Mouse (Mus musculus) lung, postnatal 36 days (tissue): ENCODE data around the gene Stard13.
A peak's percentile ranks its signal among the peaks of the same experiment; 100 is the strongest.

ENCODE experiments used
- DNase-seq: peaks from one replicate; pipeline ENCODE4 v3.0.0; 2022; ENCODE audit warnings: mixed read lengths

Gene Stard13

DNA sequence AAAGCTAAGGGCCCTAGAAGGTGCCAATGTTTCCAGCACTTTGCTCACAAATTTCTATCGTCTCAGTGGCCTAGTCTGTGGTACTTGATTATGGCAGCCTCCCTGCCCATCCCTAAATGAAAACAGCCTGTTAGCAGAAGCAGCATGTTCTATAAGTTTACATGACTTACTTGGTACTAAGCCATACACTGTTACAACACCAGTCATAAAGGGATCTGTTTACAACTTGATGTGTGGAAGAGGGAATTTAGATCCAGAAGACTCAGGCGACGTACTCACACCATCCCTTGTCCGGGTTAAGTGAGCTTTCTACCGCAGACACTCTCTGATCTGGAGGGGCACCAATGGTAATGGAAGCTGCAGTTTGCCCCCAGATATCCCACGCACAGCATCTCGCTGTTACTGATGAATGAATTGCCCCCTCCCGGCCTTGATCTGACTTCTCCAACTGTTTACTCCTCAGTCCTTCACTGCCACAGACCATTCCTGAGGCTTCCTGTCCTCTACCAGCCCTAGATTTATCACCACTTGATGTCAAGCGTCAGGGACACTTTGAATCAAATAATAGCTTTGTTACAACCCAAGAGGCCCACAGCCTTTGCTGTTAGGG, 53.4 kb downstream of the Stard13 start:
- no peak for DNase-seq

GRCm38 (mm10) chr5:151177171-151177570, 56.5 kb downstream of the Stard13 start:
- no peak for DNase-seq

DNA sequence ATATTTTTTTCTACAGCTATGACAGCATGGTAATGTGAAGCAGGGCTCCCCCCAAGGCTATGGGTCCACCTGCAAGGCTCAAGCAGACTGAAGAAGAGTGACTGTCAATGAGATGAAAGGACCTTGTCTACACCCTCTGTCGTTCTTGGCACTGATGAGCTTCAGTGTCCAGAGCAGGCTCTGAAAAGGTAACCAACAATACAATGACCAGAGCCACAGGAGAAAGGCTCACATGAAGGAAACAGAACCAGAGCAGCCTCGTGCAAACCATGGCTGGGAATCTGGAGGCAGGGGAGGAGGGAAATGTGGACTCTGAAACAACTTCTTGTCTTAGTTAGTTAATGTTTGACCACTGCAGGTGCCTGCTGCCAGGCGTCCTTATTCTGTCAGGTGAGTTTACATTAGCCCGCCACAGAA, 57.7 kb downstream of the Stard13 start:
- peak; percentile 58 for DNase-seq

- peak; percentile 71 for DNase-seq
These were observed 58.9 kb downstream of the Stard13 start for GRCm38 (mm10) chr5:151174485-151175460.

DNA sequence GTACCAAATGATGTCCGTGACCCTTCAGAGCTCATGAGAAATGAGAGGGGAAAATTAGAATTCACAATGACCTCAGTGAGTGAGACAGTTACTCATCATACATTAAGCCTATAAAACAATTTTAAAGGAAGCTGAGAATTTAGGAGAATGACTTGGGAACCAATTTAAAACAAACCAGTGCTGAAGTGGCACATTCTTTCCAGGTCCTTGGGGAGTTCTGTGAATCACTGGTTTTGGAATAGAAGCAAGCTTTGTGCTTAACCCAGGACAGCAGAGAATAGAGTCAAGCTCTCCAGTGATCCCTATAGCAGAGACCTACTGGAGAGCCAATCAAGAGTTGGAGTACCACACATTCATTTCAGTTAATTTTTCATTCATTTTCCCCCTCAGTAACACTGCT, 59.9 kb downstream of the Stard13 start:
- no peak for DNase-seq

- DNase-seq: peak; percentile 80
These were observed 63.4 kb downstream of the Stard13 start for GRCm38 (mm10) chr5:151170168-151170750.

GRCm38 (mm10) chr5:151168191-151168590, 65.4 kb downstream of the Stard13 start:
- DNase-seq: peak; percentile 70

- no peak for DNase-seq
These were observed 66.0 kb downstream of the Stard13 start for GRCm38 (mm10) chr5:151167641-151168040.

DNA sequence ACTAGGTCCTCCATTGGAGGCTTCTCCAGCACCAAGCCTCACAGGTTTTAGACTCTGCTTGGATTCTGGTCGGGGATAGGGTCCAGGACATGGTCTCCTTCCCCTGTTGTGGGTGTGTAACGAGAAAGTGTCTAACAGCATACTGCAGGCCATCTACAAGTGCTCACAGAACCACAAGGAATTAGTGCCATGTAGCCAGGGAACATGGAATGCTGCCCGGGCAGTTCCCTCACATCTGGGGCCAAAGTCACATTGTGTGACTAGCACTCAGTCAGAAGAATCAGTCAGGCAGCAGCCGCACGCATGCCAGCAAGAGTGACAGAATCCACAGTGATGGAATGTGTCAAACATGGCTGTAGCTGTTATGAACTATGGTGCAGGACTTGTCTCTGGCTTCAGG, 67.4 kb downstream of the Stard13 start:
- DNase-seq: peak; percentile 93

GRCm38 (mm10) chr5:151165381-151166016, 68.1 kb downstream of the Stard13 start:
- DNase-seq: peak; percentile 57

DNA sequence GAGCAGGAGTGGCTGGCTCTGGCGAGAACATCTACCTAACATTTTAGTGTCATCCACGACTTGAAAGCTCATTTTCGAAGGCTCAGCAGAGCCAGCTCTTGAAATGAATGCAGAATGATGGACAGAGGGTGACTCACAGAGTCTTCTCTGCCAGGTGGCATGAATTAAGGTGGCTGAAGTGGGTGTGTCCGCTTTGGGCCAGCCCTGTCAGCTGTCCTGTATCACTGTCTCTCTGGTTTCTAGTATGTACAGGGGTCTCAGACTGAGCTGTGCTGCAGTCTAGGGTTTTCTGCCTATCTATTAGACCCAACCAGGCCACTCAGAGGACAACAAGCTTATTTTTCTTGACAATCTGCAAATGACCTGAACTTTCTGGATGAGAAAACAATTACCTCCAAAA, 68.8 kb downstream of the Stard13 start:
- DNase-seq: no peak

DNA sequence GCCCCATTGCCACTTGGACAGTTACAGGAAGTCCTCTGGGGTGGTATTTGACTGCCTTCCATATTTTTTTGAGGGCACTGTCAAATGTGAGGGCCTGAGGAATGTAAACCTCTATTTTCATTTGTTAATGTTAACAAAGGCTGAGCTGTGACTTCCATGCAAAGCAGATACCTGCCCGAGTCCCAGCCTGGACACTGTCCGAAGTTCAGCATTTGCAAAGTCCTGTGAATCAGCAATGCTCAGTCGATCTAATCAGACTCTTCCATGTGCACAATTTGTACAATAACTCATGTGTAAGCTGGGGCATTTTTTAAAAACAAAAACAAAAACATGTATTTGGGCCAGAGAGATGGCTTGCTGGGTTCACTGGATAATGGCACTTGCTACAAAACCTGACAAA, 71.0 kb downstream of the Stard13 start:
- DNase-seq: no peak

GRCm38 (mm10) chr5:151155247-151155646, 78.4 kb downstream of the Stard13 start:
- DNase-seq: no peak

DNA sequence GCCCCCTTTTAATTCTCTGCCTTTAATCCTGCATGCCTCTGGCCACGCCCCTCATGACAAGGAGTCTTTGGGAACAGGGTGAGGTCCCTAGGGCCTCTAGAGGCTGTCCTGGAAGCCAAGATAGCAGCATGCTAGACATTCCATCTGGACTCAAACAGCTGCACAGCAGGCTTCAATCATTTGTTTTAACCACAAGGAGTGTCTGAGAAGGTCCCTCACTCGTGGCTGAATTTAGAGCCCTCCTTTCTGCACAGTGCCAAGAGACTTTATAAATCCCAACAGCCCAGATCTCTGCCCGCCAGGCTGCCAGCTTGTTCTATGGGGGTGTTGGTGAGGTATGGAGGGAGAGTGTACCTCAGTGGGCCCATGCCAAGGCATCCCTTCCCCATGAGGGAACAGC, 78.9 kb downstream of the Stard13 start:
- peak; percentile 90 for DNase-seq

GRCm38 (mm10) chr5:151154030-151154429, 79.6 kb downstream of the Stard13 start:
- DNase-seq: no peak

GRCm38 (mm10) chr5:151151549-151151948, 82.1 kb downstream of the Stard13 start:
- peak; percentile 58 for DNase-seq

GRCm38 (mm10) chr5:151149509-151149908, 84.1 kb downstream of the Stard13 start:
- DNase-seq: no peak

GRCm38 (mm10) chr5:151148079-151148478, 85.6 kb downstream of the Stard13 start:
- DNase-seq: no peak

- no peak for DNase-seq
These were observed 87.8 kb downstream of the Stard13 start for GRCm38 (mm10) chr5:151145807-151146206.

DNA sequence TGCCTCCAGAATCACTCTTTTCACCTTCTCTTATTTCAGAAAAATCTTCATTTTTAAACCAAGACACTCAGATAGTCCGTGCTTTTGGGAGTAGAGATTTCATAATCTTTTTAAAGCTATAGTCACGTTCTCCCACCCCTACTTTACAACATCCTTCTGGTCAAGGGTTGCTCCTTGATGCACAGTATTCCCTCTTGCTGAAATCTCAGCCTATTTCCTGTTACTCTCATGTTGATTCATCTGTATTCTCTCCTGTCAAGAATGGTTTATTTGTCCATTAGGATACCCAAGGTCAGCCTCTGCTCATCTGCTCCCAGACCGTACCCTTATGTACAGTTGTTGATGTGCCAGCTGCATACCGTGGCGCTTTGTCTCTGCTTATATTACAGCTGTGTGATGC, 89.7 kb downstream of the Stard13 start:
- no peak for DNase-seq

DNA sequence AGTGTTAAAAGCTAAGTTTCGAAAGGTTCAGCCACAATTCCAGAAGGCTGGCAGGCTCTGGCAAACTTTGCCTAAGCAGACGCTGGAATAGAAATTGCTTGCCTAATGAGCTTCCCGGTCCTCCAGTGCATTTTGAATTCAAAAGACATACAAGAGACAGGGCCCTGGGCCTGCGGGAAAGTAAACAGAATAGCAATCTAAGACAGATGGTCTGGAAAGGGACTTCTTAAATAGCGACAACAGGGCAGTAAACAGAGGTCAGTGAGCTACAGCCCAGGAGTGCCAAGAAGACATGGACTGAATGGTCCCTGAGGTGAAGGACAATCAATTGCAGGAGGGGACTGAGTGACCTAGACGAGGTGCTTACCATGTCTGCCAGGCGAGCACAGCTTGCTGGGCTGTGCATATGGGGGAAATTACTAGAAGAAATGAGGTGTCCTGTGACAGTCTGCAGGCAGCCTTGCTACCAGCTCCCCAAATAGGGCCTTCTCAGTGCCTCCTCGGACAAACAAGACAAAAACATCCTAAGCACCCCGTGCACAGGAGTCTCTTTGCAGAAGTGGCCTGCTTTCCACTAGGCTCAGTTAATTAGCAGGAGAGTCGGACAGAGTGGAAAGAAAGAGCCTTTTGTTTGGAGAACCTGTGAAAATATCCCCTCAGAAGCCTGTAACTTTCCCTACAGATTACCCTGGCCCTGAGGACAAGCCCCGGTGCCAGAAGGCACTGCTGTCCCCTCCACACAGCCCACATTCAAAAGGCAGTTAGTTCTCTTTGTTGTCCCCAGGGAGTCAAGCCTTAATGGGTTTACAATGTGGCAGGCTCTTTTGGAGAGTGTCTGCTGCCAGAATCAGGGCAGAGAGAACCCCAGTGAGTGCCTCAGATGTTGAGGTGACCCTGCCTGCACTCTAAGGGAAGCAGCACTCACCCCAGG, 90.7 kb downstream of the Stard13 start:
- peak; percentile 75 for DNase-seq

DNA sequence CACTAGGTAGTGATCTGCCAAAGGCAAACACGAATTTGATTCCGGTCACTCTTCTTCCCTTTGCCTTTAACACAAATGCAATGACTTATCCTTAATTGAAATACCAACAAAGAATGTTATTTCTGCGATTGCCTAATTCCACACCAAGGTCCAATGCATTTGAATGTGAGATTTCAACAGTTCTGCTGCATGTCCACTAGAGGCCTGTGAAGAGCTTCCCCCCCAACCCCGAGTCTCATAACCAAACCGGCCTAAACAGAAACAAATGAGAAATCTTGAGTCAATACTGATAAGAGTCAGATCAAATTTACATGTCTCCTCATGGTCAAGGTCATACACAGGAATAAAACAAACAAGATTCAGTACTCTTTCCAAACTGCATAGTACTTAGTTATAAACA, 91.4 kb downstream of the Stard13 start:
- DNase-seq: peak; percentile 86
